Mouse (Mus musculus) erythroid progenitor cell, adult 5-6 weeks (primary cell): Measurements from ENCODE around the gene Pfpl. TPM values are rescaled to one million over a fixed set of nuclear protein-coding genes. Genes with fewer than 3 reads are reported as not detected.

Experiments used
- ATAC-seq: replicated peaks from 2 replicates; pipeline ENCODE4 v1.8.0; 2016; ENCODE audit warnings: moderate number of reproducible peaks, mild to moderate bottlenecking, moderate TSS enrichment, inconsistent platforms; ENCODE audit not compliant: poor library complexity, low FRiP score, severe bottlenecking
- total RNA-seq, 2 experiments: library from RNA; stranded (forward) in 1 of 2; stranded (reverse) in 1 of 2; fragments of 150-400 nt in 1 of 2; fragments of 186-747, 209-891 nt in 1 of 2; gene quantifications; 2 replicates each; pipeline versions ENCODE4 v1.2.3 to v1.2.4; 2015 to 2017; ENCODE audit warnings: low replicate concordance in 2 of 2

Pfpl gene
- total RNA-seq, 2 experiments from 2014 or later: not detected

- ATAC-seq: no peak
These were observed 35.4 kb downstream of the Pfpl start for GRCm38 (mm10) chr19:12462851-12463721.

- no peak for ATAC-seq
These were observed 36.0 kb downstream of the Pfpl start for GRCm38 (mm10) chr19:12463722-12464035.

DNA sequence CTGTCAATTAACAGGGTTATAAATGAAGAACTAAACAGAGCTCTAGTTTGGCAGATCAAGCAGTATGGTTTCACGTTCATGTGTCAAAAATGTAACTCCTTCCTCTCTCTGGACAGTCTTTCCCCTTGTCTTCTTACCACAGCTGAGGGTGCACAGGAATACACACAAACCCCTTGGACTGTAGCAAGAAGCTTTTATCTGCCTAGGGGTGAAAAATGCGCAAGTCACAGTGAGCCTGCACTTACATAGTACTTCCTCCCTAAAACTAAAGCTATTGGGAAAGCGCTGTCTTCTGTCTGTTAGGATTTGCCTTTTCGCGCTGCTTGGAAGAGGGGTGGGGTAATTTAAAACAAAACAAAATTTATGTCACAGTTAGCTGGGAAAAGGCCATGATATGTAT lies 36.4 kb downstream of the Pfpl start:
- ATAC-seq: no peak

DNA sequence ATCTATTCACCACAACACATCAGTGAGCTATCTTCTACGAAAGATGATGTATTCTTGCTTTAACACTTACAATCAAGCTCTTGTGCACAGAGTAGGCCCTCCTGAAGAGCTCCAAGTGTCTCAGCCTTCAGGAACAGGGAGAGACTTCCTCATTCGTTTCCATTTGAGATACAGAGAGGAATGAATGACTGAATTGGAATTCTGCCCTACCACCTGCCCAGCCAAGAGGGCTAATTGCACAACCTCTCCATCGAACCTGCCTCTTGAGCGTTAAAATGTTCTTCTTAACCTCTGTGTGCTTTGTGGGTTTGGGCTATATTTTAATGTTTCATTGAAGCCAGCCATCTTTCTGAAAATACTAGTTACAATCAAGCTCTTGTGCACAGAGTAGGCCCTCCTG lies 37.0 kb downstream of the Pfpl start:
- no peak for ATAC-seq

DNA sequence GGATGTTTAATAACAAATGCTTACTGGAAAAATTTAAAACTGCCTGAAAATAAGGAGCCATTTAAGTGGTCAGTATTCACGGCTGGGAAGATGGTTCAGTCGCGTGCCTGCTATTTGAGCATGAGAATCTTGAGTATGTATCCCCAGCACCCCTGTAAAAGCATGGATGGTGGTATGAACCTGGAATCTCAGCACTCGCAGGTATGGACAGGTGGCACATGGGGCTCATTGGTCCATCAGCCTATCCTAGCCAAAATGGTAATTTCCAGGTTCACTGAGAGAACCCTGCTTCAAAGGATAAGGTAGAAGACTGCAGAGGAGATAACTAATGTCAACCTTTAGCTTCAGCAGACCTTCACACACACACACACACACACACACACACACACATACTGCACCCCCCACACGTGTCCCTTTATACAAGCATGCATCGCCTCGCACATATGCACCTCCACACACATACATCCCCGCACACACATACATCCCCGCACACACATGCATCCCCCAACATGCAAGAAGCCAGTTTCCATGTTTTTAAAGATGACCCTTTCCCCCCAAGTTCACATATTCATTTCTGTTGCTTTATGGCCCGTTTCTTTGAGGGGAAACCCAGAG lies 37.9 kb downstream of the Pfpl start:
- no peak for ATAC-seq

DNA sequence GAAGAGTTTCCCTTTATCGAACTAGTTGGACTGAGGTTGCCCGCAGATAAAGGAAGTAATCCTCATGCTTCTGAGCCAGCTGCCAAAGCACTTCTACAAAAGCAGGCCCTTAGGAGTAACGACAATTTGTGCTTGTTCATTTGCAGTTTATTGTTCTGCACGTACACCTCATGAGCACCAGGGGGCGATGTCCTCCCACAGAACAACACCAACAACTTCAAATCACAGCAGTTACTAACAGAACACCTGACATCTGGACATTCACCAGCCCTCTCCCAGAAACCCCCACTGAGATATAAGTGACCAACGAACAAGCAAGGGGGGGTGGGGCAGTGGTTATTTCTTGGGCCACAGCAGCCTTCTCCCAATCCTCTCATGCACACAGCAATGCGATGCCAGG lies 38.5 kb downstream of the Pfpl start:
- 0 out of 2 replicates have a peak, but pooled peaks have one; percentile 63 for ATAC-seq

DNA sequence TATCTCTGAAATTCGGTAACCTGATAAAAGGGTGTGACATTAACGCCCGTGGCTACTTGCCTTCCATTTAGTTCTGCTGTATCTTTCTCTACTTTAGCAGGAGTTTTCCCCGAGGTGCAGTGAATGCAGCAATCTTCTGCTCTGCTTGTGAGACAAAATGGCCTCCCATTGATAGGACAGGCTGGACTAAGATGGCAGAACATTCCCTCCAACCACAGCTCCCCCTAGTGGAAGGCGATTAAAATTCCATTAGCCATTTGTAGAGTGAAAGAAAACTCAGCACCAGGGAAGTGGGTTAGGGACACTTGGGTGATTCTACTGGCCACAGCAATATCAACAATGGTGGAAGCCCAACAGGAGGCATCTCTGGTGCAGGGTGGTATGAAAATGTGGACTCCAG lies 39.7 kb downstream of the Pfpl start:
- ATAC-seq: no peak

- no peak for ATAC-seq
These were observed 44.2 kb downstream of the Pfpl start for GRCm38 (mm10) chr19:12471866-12472265.

GRCm38 (mm10) chr19:12472381-12472976 lies 44.8 kb downstream of the Pfpl start:
- ATAC-seq: no peak

DNA sequence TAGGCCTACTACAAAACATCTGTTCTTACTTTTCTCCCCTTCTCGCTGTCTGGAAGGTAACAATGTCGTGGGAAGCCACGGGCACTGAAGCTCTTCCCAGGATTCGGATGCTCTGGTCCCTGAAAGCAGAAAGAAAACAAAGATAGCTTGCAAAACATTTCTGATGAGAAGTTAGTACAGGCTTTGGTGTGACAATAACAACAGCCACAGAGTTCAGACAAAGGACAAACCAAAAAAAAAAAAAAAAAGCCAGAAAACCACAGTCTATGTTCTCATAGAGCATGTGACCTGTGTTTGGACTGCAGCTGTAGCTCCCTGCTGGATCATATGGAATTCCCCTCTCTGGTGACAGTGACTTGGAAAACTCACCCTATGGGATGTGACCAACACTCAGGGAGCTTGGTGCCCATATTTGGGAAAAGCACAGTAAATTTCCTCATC lies 45.5 kb downstream of the Pfpl start:
- ATAC-seq: no peak

DNA sequence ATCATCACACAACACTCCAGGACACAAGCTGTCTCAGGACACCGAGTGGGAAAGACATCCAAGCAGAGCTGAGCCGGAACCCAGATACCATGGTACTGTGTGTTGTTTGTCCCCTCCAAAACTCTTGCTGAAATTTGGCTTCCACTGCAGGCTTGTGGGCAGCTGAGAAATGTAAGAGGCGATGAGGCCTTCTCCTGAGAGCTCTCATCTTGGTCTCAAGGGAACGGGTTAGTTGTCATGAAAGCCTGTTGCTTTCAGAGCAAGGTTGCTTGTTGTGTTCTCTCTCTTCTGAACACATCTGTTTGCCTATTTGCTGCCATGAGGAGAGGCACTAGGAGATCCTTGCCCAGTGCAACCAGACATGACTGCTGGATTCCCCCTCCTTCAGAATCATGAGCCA lies 46.2 kb downstream of the Pfpl start:
- ATAC-seq: no peak

GRCm38 (mm10) chr19:12475380-12476250 lies 47.9 kb downstream of the Pfpl start:
- 0 out of 2 replicates have a peak, but pooled peaks have one; percentile 42 for ATAC-seq

DNA sequence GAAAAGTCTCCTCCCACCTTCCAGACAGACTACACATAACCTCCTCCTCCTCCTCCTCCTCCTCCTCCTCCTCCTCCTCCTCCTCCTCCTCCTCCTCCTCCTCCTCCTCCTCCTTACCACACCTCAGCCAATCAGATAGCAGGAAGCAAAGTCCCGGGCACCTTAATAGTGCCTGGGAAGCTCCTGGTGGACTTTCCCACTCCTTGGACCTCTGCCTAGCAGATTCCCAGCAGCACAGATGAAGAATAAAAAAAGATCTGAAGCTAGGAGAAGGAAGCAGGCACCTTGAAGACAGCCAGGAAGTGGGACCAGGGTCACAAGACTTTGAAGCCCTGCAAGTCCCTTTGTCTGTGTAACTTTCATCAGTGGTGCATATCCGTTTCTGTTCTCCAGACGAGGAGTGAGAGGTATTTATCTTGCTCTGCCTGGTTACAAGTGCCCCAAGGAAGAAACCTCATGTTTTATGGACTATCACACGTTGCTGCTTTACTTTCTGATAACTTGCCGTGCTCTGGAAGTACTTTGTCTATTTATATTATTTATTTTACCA lies 49.1 kb downstream of the Pfpl start:
- no peak for ATAC-seq

GRCm38 (mm10) chr19:12478369-12478768 lies 50.7 kb downstream of the Pfpl start:
- no peak for ATAC-seq

Other genes starting within 250 kb of the Pfpl start
- not detected in 2 replicates for gene Olfr1431, start 227.3 kb upstream of the Pfpl start, total RNA-seq (2015; ENCODE audit: low replicate concordance)
- gene Olfr1431, start 227.3 kb upstream of the Pfpl start, total RNA-seq (2017; ENCODE audit: low replicate concordance): not detected in 2 replicates
- gene Olfr1432, start 195.3 kb upstream of the Pfpl start, total RNA-seq (2015; ENCODE audit: low replicate concordance): not detected in 2 replicates
- not detected in 2 replicates for gene Olfr1432, start 195.3 kb upstream of the Pfpl start, total RNA-seq (2017; ENCODE audit: low replicate concordance)
- gene Olfr262, start 186.2 kb upstream of the Pfpl start, total RNA-seq (2015; ENCODE audit: low replicate concordance): not detected in 2 replicates
- not detected in 2 replicates for gene Olfr262, start 186.2 kb upstream of the Pfpl start, total RNA-seq (2017; ENCODE audit: low replicate concordance)
- gene Olfr235, start 166.9 kb upstream of the Pfpl start, total RNA-seq (2015; ENCODE audit: low replicate concordance): not detected in 2 replicates
- not detected in 2 replicates for gene Olfr235, start 166.9 kb upstream of the Pfpl start, total RNA-seq (2017; ENCODE audit: low replicate concordance)
- not detected in 2 replicates for gene Olfr1434, start 148.1 kb upstream of the Pfpl start, total RNA-seq (2015; ENCODE audit: low replicate concordance)
- gene Olfr1434, start 148.1 kb upstream of the Pfpl start, total RNA-seq (2017; ENCODE audit: low replicate concordance): not detected in 2 replicates
- not detected in 2 replicates for gene Olfr1436, start 128.8 kb upstream of the Pfpl start, total RNA-seq (2015; ENCODE audit: low replicate concordance)
- gene Olfr1436, start 128.8 kb upstream of the Pfpl start, total RNA-seq (2017; ENCODE audit: low replicate concordance): not detected in 2 replicates
- not detected in 2 replicates for gene Olfr1437, start 102.8 kb upstream of the Pfpl start, total RNA-seq (2015; ENCODE audit: low replicate concordance)
- not detected in 2 replicates for gene Olfr1437, start 102.8 kb upstream of the Pfpl start, total RNA-seq (2017; ENCODE audit: low replicate concordance)
- gene Olfr1438-ps1, start 92.0 kb upstream of the Pfpl start, total RNA-seq (2015; ENCODE audit: low replicate concordance): not detected in 2 replicates
- gene Olfr1438-ps1, start 92.0 kb upstream of the Pfpl start, total RNA-seq (2017; ENCODE audit: low replicate concordance): not detected in 2 replicates
- not detected in 2 replicates for gene Olfr1440, start 40.6 kb upstream of the Pfpl start, total RNA-seq (2015; ENCODE audit: low replicate concordance)
- not detected in 2 replicates for gene Olfr1440, start 40.6 kb upstream of the Pfpl start, total RNA-seq (2017; ENCODE audit: low replicate concordance)
- not detected in 2 replicates for gene Olfr1441, start 10.5 kb upstream of the Pfpl start, total RNA-seq (2015; ENCODE audit: low replicate concordance)
- not detected in 2 replicates for gene Olfr1441, start 10.5 kb upstream of the Pfpl start, total RNA-seq (2017; ENCODE audit: low replicate concordance)
- gene Mpeg1, start 32.9 kb downstream of the Pfpl start, total RNA-seq (2015; ENCODE audit: low replicate concordance): 61.6 and 71.0 TPM in 2 replicates
- 23.0 and 36.1 TPM in 2 replicates for gene Mpeg1, start 32.9 kb downstream of the Pfpl start, total RNA-seq (2017; ENCODE audit: low replicate concordance)
- gene Dtx4, start 73.5 kb downstream of the Pfpl start, total RNA-seq (2015; ENCODE audit: low replicate concordance): 5.8 and 7.1 TPM in 2 replicates
- gene Dtx4, start 73.5 kb downstream of the Pfpl start, total RNA-seq (2017; ENCODE audit: low replicate concordance): 1.2 and 2.6 TPM in 2 replicates
- gene Fam111a, start 117.8 kb downstream of the Pfpl start, total RNA-seq (2015; ENCODE audit: low replicate concordance): 154 and 179 TPM in 2 replicates
- gene Fam111a, start 117.8 kb downstream of the Pfpl start, total RNA-seq (2017; ENCODE audit: low replicate concordance): 182 and 186 TPM in 2 replicates
- gene Gm4952, start 172.1 kb downstream of the Pfpl start, total RNA-seq (2015; ENCODE audit: low replicate concordance): not detected in 2 replicates
- gene Gm4952, start 172.1 kb downstream of the Pfpl start, total RNA-seq (2017; ENCODE audit: low replicate concordance): not detected in 2 replicates
- gene Glyat, start 205.4 kb downstream of the Pfpl start, total RNA-seq (2015; ENCODE audit: low replicate concordance): not detected in 2 replicates
- gene Glyat, start 205.4 kb downstream of the Pfpl start, total RNA-seq (2017; ENCODE audit: low replicate concordance): 5.3 TPM in 1 of 2 replicates, not detected in the other
- gene Olfr1442, start 242.5 kb downstream of the Pfpl start, total RNA-seq (2015; ENCODE audit: low replicate concordance): not detected in 2 replicates
- 0.23 TPM in 1 of 2 replicates, not detected in the other for gene Olfr1442, start 242.5 kb downstream of the Pfpl start, total RNA-seq (2017; ENCODE audit: low replicate concordance)